In genomic region chr11:104639634-104640033, GRCm38 (mm10) we compare ENCODE assay signal across 26 mouse cellular contexts. TPM values are rescaled to one million over a fixed set of nuclear protein-coding genes. Genes with fewer than 3 reads are reported as not detected.
DNase-seq lines count a peak whose midpoint lies in the region; ATAC-seq and TF ChIP-seq lines count a peak whose summit lies in the region.
"Had no signal": no experiment of that assay in that cellular context is flagged by ENCODE, and none has a peak within 500 bp of the region (broad histone marks: within the 10 kb centered on the region; RNA-seq: fewer than 3 reads in every experiment).

No protein-coding gene starts in this region.

- 70% methylated on average over 9 of the region's 9 CpGs for WGBS in lung, embryonic 16.5 days
- 72% methylated on average over 9 of the region's 9 CpGs for WGBS in lung, postnatal 0 days

- no peak for TF ChIP-seq EP300 in lung, postnatal 0 days (IDR thresholded peaks at IDR 0.05)

- peak; percentile 20; the same call in 1 of the 2 replicates for ATAC-seq in lung, embryonic 16.5 days (ENCODE audit: low read depth)
- no peak for ATAC-seq in lung, postnatal 0 days
- ATAC-seq: forebrain, embryonic 14.5 days; forebrain, embryonic 16.5 days had no signal

- peak; percentile 23 for DNase-seq in heart, postnatal 4 days
- no peak for DNase-seq in heart, postnatal 10 days
- DNase-seq in kidney, postnatal 10 days, result peak; percentile 28
- DNase-seq in kidney, postnatal 25 days, result no peak
- no peak for DNase-seq in lung, postnatal 0 days (ENCODE audit: low spot score)
- DNase-seq in layer of hippocampus, postnatal 10 days (ENCODE audit: low spot score in 2 of 2), result no peak
- DNase-seq: adrenal gland, adult 8-10 months; adrenal gland, postnatal 14 days; adrenal gland, postnatal 36 days; cerebellum, adult 11-12 months; cerebellum, adult 2 months; cerebellum, adult 9-10 months; cerebellum, postnatal 10 days; cerebellum, postnatal 25 days had no signal

- H3K9me3 ChIP-seq in lung, embryonic 16.5 days (ENCODE audit: control insufficient read depth, low read length), result no peaks in the 10 kb centered on the region
- no peaks in the 10 kb centered on the region for H3K9me3 ChIP-seq in lung, postnatal 0 days (ENCODE audit: low read length)
- H3K9me3 ChIP-seq: embryonic facial prominence, embryonic 10.5 days; embryonic facial prominence, embryonic 12.5 days; forebrain, embryonic 10.5 days; forebrain, embryonic 12.5 days had no signal

- no peaks in the 10 kb centered on the region for H3K27me3 ChIP-seq in lung, embryonic 16.5 days (ENCODE audit: control insufficient read depth, insufficient read depth, low read depth, low read length)
- H3K27me3 ChIP-seq in lung, postnatal 0 days (replicated peaks; ENCODE audit: insufficient read depth, low read length), result no peaks in the 10 kb centered on the region
- H3K27me3 ChIP-seq: embryonic facial prominence, embryonic 12.5 days; forebrain, embryonic 12.5 days; Patski had no signal

- H3K27ac ChIP-seq in lung, embryonic 16.5 days (ENCODE audit: low read length), result no peak overlapping the region
- no peak overlapping the region for H3K27ac ChIP-seq in lung, postnatal 0 days (ENCODE audit: low read length)
- 0 out of 2 replicates have a peak overlapping the region, but pooled peaks have one; percentile 21 for H3K27ac ChIP-seq in embryonic fibroblast, embryonic 13.5 days (ENCODE audit: insufficient read depth, low read length)
- H3K27ac ChIP-seq: embryonic facial prominence, embryonic 10.5 days; embryonic facial prominence, embryonic 12.5 days; forebrain, embryonic 10.5 days; forebrain, embryonic 12.5 days had no signal

- intact Hi-C loops in heart, postnatal 10 days (cut with DNase I), result no loop called here

- H3K4me3 ChIP-seq in lung, embryonic 16.5 days (ENCODE audit: low read length), result no peak overlapping the region
- no peak overlapping the region for H3K4me3 ChIP-seq in lung, postnatal 0 days (ENCODE audit: low read depth, low read length)
- H3K4me3 ChIP-seq in embryonic fibroblast, embryonic 13.5 days (ENCODE audit: insufficient read depth, low read length), result no peak overlapping the region
- H3K4me3 ChIP-seq: embryonic facial prominence, embryonic 10.5 days; embryonic facial prominence, embryonic 12.5 days; erythroblast, embryonic 14.5 days; forebrain, embryonic 10.5 days; forebrain, embryonic 12.5 days had no signal

- H3K9ac ChIP-seq in lung, embryonic 16.5 days (ENCODE audit: low read length), result no peak overlapping the region
- no peak overlapping the region for H3K9ac ChIP-seq in lung, postnatal 0 days (replicated peaks; ENCODE audit: low read depth)
- H3K9ac ChIP-seq: embryonic facial prominence, embryonic 12.5 days; forebrain, embryonic 12.5 days had no signal

- no peak for TF ChIP-seq POLR2A in embryonic fibroblast, embryonic 13.5 days (IDR thresholded peaks at IDR 0.05; ENCODE audit: low read depth, low read length)

- no peak overlapping the region for H3K4me2 ChIP-seq in lung, embryonic 16.5 days (ENCODE audit: low read depth, low read length)
- no peak overlapping the region for H3K4me2 ChIP-seq in lung, postnatal 0 days (replicated peaks; ENCODE audit: low read depth, low read length)
- H3K4me2 ChIP-seq: embryonic facial prominence, embryonic 12.5 days; forebrain, embryonic 12.5 days had no signal

- no peaks in the 10 kb centered on the region for H3K36me3 ChIP-seq in lung, embryonic 16.5 days (ENCODE audit: control insufficient read depth, insufficient read depth, low read length)
- H3K36me3 ChIP-seq in lung, postnatal 0 days (ENCODE audit: insufficient read depth, low read length), result no peaks in the 10 kb centered on the region
- H3K36me3 ChIP-seq: embryonic facial prominence, embryonic 10.5 days; embryonic facial prominence, embryonic 12.5 days; forebrain, embryonic 10.5 days; forebrain, embryonic 12.5 days had no signal

- no peaks in the 10 kb centered on the region for H3K4me1 ChIP-seq in lung, embryonic 16.5 days (replicated peaks; ENCODE audit: control insufficient read depth, insufficient read depth, low read length)
- no peaks in the 10 kb centered on the region for H3K4me1 ChIP-seq in lung, postnatal 0 days (ENCODE audit: insufficient read depth, low read depth, low read length)
- H3K4me1 ChIP-seq in embryonic fibroblast, embryonic 13.5 days (ENCODE audit: control insufficient read depth, insufficient read depth, low read length), result peaks cover 5% of the 10 kb centered on the region
- H3K4me1 ChIP-seq: embryonic facial prominence, embryonic 12.5 days; forebrain, embryonic 12.5 days had no signal

- no peak for TF ChIP-seq CTCF in lung, postnatal 0 days (IDR thresholded peaks at IDR 0.05)
- no peak for TF ChIP-seq CTCF in embryonic fibroblast, embryonic 13.5 days (IDR thresholded peaks at IDR 0.05; ENCODE audit: borderline replicate concordance, insufficient read depth, low read length)

RNA-seq across cellular contexts. Expression of gene Itgb3, which starts 31.8 kb away (rescaled TPM):
- 1 to 10 TPM; 6.8 to 6.9 TPM for total RNA-seq in heart, postnatal 4 days (2021)
- 1 to 10 TPM; 5.8 to 7.3 TPM for total RNA-seq in heart, postnatal 10 days (2021)
- 4.5 and 4.6 TPM in 2 replicates for polyA plus RNA-seq in lung, embryonic 16.5 days (2015; fragmentation: Nextera tagmentation; extraction: Ambion mirVana)
- 6.9 and 7.1 TPM in 2 replicates for polyA plus RNA-seq in lung, postnatal 0 days (2015; fragmentation: Nextera tagmentation; extraction: Ambion mirVana)
- 19.2 and 28.9 TPM in 2 replicates for polyA plus RNA-seq in embryonic fibroblast, embryonic 13.5 days (2011; ENCODE audit: insufficient read length, low read depth, missing spikeins)
- total RNA-seq in layer of hippocampus, postnatal 10 days (2021), result 1 to 10 TPM; 2.3 TPM

RNA-seq across cellular contexts. Expression of gene Gm11639, which starts 45.9 kb away (rescaled TPM):
- under 1 TPM; 0.05 to 0.07 TPM for total RNA-seq in heart, postnatal 4 days (2021)
- under 1 TPM; 0.07 TPM for total RNA-seq in heart, postnatal 10 days (2021)
- polyA plus RNA-seq in lung, embryonic 16.5 days (2015; fragmentation: Nextera tagmentation; extraction: Ambion mirVana), result 0.01 TPM in 1 of 2 replicates, not detected in the other
- polyA plus RNA-seq in lung, postnatal 0 days (2015; fragmentation: Nextera tagmentation; extraction: Ambion mirVana), result 0.01 TPM in 2 replicates
- 0.04 TPM in 1 of 2 replicates, not detected in the other for polyA plus RNA-seq in embryonic fibroblast, embryonic 13.5 days (2011; ENCODE audit: insufficient read length, low read depth, missing spikeins)
- total RNA-seq in layer of hippocampus, postnatal 10 days (2021), result under 1 TPM; 0.58 to 0.82 TPM
- total RNA-seq: MEL had no signal
- polyA plus RNA-seq: C2C12; embryonic facial prominence, embryonic 10.5 days; erythroblast, embryonic 14.5 days; forebrain, embryonic 10.5 days; forebrain, embryonic 12.5 days; forebrain, embryonic 14.5 days had no signal

Comparison
In these comparisons a context has a peak if more than half of its experiments do, and no peak if none do; other contexts are left out.
1. DNase-seq: peak in heart, postnatal 4 days (single experiment) and kidney, postnatal 10 days (single experiment); none in heart, postnatal 10 days (0 of 2), kidney, postnatal 25 days (0 of 2), lung, postnatal 0 days (single experiment) and layer of hippocampus, postnatal 10 days (0 of 2).